Mouse (Mus musculus): ENCODE measurements around the gene Mta2. TPM values are rescaled to one million over a fixed set of nuclear protein-coding genes. Genes with fewer than 3 reads are reported as not detected.
"Not testable (repeated sequence)": the region's sequence is repeated elsewhere in the genome, so short reads cannot be mapped to it uniquely, and the experiment has no call there.

The Mta2 gene
- polyA plus RNA-seq (2015; fragmentation: Nextera tagmentation; extraction: Ambion mirVana) = 179 and 180 TPM in 2 replicates

- Histone ChIP-seq H3K9ac (replicated peaks; ENCODE audit: low read length) (peak within 1 kb of the TSS; percentile 99), H3K4me3 (ENCODE audit: low read length) (peak within 1 kb of the TSS; percentile 98), H3K4me2 (replicated peaks; ENCODE audit: low read depth, low read length) (peak within 1 kb of the TSS; percentile 69), H3K27ac (ENCODE audit: low read length) (peak within 1 kb of the TSS; percentile 100), H3K9me3 (ENCODE audit: low read length) (no peaks in the 10 kb centered on the region), H3K36me3 (ENCODE audit: insufficient read depth, low read length) (peaks cover 39% of the 10 kb centered on the region), H3K27me3 (ENCODE audit: insufficient read depth, low read length) (no peaks in the 10 kb centered on the region), H3K4me1 (ENCODE audit: insufficient read depth, low read length) (peaks cover 34% of the 10 kb centered on the region)
- ATAC-seq (ENCODE audit: low FRiP score, low TSS enrichment) = peak; percentile 97
- WGBS = under 1% methylated on average over 64 of the region's 64 CpGs
Measured at GRCm38 (mm10) chr19:8941515-8942217, at the start of gene Mta2. TSS of gene Mta2 (plus strand) at chr19:8941875.

DNA sequence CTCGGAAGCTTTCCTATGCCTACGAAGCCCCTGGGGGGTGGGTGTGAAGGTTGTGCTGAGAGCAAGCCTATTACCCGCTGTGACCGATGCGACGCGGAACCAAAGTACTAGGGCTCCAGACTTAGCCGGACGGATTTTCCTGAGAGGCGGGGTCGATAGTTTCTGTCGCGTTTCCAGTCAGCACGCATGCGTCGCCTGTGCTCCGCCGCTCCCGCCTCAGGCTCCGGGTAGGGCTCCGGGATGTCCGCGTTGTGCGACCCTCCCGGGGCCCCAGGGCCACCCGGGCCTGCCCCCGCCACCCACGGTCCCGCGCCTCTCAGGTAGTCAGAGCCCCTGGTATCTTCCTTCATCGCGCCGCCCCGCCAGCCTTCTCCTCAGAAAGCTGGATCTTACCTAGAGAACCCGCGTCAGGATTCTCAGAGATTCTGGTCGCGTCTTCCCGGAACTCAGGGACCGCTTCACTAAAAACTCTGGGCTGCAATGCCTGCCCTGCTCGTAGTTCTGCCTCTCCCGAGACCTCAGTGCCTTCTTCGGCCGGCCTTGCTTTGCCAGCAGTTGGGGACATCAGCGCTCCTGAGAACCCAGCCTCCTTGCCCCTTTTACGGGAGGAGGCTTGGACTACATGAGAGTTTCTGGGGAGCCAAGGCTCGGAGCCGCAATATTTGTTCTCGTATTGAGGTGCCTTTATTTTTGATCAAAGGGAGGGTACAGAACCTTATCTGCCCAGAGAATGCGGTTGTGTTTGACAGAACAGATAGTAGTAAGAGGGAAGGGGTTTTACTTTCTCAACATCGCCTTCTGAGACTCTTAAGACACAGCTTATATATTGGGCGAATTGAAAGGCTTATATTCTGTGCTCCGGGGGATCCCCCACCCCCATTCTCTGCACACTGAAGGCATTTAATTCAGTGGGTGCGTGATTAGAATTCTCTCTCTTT lies 48.6 kb upstream of the Mta2 start, which contains the start of gene Ints5:
Ints5 (plus strand) TSS at position 177 of the 938 bp plus-strand sequence.
- H3K36me3 ChIP-seq (ENCODE audit: insufficient read depth, low read length) = peaks cover 25% of the 10 kb centered on the region
- H3K4me1 ChIP-seq (ENCODE audit: insufficient read depth, low read length) = peaks cover 24% of the 10 kb centered on the region
- peak; percentile 42 for ATAC-seq (ENCODE audit: low FRiP score, low TSS enrichment)
- no peaks in the 10 kb centered on the region for H3K9me3 ChIP-seq (ENCODE audit: low read length)
- H3K27ac ChIP-seq (ENCODE audit: low read length) = peak within 1 kb of the TSS; percentile 84
- 2% methylated on average over 54 of the region's 54 CpGs for WGBS
- H3K9ac ChIP-seq (replicated peaks; ENCODE audit: low read length) = peak within 1 kb of the TSS; percentile 96
- peak within 1 kb of the TSS; percentile 85 for H3K4me3 ChIP-seq (ENCODE audit: low read length)
- H3K27me3 ChIP-seq (ENCODE audit: insufficient read depth, low read length) = no peaks in the 10 kb centered on the region
- H3K4me2 ChIP-seq (replicated peaks; ENCODE audit: low read depth, low read length) = peak within 1 kb of the TSS; percentile 81

GRCm38 (mm10) chr19:8895397-8895960 lies 46.2 kb upstream of the Mta2 start:
- Histone ChIP-seq H3K9me3 (ENCODE audit: low read length) (no peaks in the 10 kb centered on the region), H3K27ac (ENCODE audit: low read length) (no peak overlapping the region), H3K27me3 (ENCODE audit: insufficient read depth, low read length) (no peaks in the 10 kb centered on the region), H3K4me2 (replicated peaks; ENCODE audit: low read depth, low read length) (no peak overlapping the region), H3K4me1 (ENCODE audit: insufficient read depth, low read length) (peaks cover 26% of the 10 kb centered on the region), H3K4me3 (ENCODE audit: low read length) (no peak overlapping the region), H3K9ac (replicated peaks; ENCODE audit: low read length) (no peak overlapping the region), H3K36me3 (ENCODE audit: insufficient read depth, low read length) (peaks cover 21% of the 10 kb centered on the region)
- WGBS = 93% methylated on average over 9 of the region's 9 CpGs
- ATAC-seq (ENCODE audit: low FRiP score, low TSS enrichment) = no peak

GRCm38 (mm10) chr19:8896231-8896630 lies 45.4 kb upstream of the Mta2 start:
- ATAC-seq (ENCODE audit: low FRiP score, low TSS enrichment); H3K4me2 ChIP-seq (replicated peaks; ENCODE audit: low read depth, low read length); H3K9ac ChIP-seq (replicated peaks; ENCODE audit: low read length); H3K27ac ChIP-seq (ENCODE audit: low read length); H3K27me3 ChIP-seq (ENCODE audit: insufficient read depth, low read length); H3K4me3 ChIP-seq (ENCODE audit: low read length); H3K9me3 ChIP-seq (ENCODE audit: low read length): not testable (repeated sequence)
- H3K4me1 ChIP-seq (ENCODE audit: insufficient read depth, low read length) = peaks cover 26% of the 10 kb centered on the region
- peaks cover 18% of the 10 kb centered on the region for H3K36me3 ChIP-seq (ENCODE audit: insufficient read depth, low read length)
- 74% methylated on average over 5 of the region's 5 CpGs for WGBS

- WGBS = 19% methylated on average over 21 of the region's 21 CpGs
- not testable (repeated sequence) for H3K27me3 ChIP-seq (ENCODE audit: insufficient read depth, low read length); H3K9me3 ChIP-seq (ENCODE audit: low read length)
- Histone ChIP-seq H3K4me1 (ENCODE audit: insufficient read depth, low read length) (peaks cover 26% of the 10 kb centered on the region), H3K9ac (replicated peaks; ENCODE audit: low read length) (peak overlapping the region; percentile 84), H3K4me2 (replicated peaks; ENCODE audit: low read depth, low read length) (peak overlapping the region; percentile 59), H3K4me3 (ENCODE audit: low read length) (peak overlapping the region; percentile 66), H3K36me3 (ENCODE audit: insufficient read depth, low read length) (peaks cover 14% of the 10 kb centered on the region), H3K27ac (ENCODE audit: low read length) (peak overlapping the region; percentile 85)
- ATAC-seq (ENCODE audit: low FRiP score, low TSS enrichment) = peak; percentile 54
Measured at GRCm38 (mm10) chr19:8897211-8897864, 44.3 kb upstream of the Mta2 start.

GRCm38 (mm10) chr19:8897865-8898495 lies 43.7 kb upstream of the Mta2 start, which contains the start of gene Ganab:
TSS of gene Ganab (plus strand) at chr19:8898071.
- H3K27me3 ChIP-seq (ENCODE audit: insufficient read depth, low read length) = no peaks in the 10 kb centered on the region
- H3K9me3 ChIP-seq (ENCODE audit: low read length) = no peaks in the 10 kb centered on the region
- peak within 1 kb of the TSS; percentile 88 for H3K27ac ChIP-seq (ENCODE audit: low read length)
- peak within 1 kb of the TSS; percentile 84 for H3K9ac ChIP-seq (replicated peaks; ENCODE audit: low read length)
- H3K36me3 ChIP-seq (ENCODE audit: insufficient read depth, low read length) = peaks cover 19% of the 10 kb centered on the region
- under 1% methylated on average over 53 of the region's 53 CpGs for WGBS
- H3K4me3 ChIP-seq (ENCODE audit: low read length) = peak within 1 kb of the TSS; percentile 66
- peak; percentile 98 for ATAC-seq (ENCODE audit: low FRiP score, low TSS enrichment)
- H3K4me1 ChIP-seq (ENCODE audit: insufficient read depth, low read length) = peaks cover 26% of the 10 kb centered on the region
- H3K4me2 ChIP-seq (replicated peaks; ENCODE audit: low read depth, low read length) = peak within 1 kb of the TSS; percentile 59

DNA sequence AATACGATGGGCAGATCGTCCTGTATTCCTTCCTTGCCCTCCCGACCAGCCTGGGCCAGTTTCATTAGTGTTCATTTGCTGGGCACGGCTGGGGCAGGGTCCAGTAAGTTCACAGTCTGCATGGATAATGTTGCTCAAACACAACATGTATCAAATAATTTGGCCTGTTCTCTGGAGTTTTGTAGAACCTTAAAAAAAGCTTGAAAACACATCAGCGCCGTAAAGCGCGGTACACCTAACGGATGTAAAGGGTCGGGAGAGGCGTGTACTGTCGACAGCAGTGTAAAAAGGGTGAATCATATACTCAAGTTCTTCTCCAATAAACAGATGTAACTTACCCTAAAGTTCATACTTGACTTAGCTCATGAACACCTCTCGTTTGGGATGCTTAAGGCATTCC lies 43.1 kb upstream of the Mta2 start:
- ATAC-seq (ENCODE audit: low FRiP score, low TSS enrichment) = no peak; the same call in 1 of the 2 replicates

GRCm38 (mm10) chr19:8899079-8899478 lies 42.6 kb upstream of the Mta2 start:
- Histone ChIP-seq H3K9ac (replicated peaks; ENCODE audit: low read length) (peak overlapping the region; percentile 84), H3K36me3 (ENCODE audit: insufficient read depth, low read length) (peaks cover 26% of the 10 kb centered on the region), H3K4me1 (ENCODE audit: insufficient read depth, low read length) (peaks cover 19% of the 10 kb centered on the region), H3K4me3 (ENCODE audit: low read length) (peak overlapping the region; percentile 66), H3K27me3 (ENCODE audit: insufficient read depth, low read length) (no peaks in the 10 kb centered on the region), H3K4me2 (replicated peaks; ENCODE audit: low read depth, low read length) (peak overlapping the region; percentile 59), H3K27ac (ENCODE audit: low read length) (no peak overlapping the region), H3K9me3 (ENCODE audit: low read length) (no peaks in the 10 kb centered on the region)
- WGBS = 28% methylated on average over 3 of the region's 3 CpGs
- ATAC-seq (ENCODE audit: low FRiP score, low TSS enrichment) = no peak

More for the DNA sequence above, 43.1 kb upstream of the Mta2 start:
- H3K9me3 ChIP-seq (ENCODE audit: low read length) = no peaks in the 10 kb centered on the region
- WGBS = 4% methylated on average over 13 of the region's 13 CpGs
- H3K36me3 ChIP-seq (ENCODE audit: insufficient read depth, low read length) = peaks cover 23% of the 10 kb centered on the region
- peaks cover 24% of the 10 kb centered on the region for H3K4me1 ChIP-seq (ENCODE audit: insufficient read depth, low read length)
- peak overlapping the region; percentile 59 for H3K4me2 ChIP-seq (replicated peaks; ENCODE audit: low read depth, low read length)
- no peaks in the 10 kb centered on the region for H3K27me3 ChIP-seq (ENCODE audit: insufficient read depth, low read length)
- H3K27ac ChIP-seq (ENCODE audit: low read length) = peak overlapping the region; percentile 88
- H3K4me3 ChIP-seq (ENCODE audit: low read length) = peak overlapping the region; percentile 66
- H3K9ac ChIP-seq (replicated peaks; ENCODE audit: low read length) = peak overlapping the region; percentile 84

DNA sequence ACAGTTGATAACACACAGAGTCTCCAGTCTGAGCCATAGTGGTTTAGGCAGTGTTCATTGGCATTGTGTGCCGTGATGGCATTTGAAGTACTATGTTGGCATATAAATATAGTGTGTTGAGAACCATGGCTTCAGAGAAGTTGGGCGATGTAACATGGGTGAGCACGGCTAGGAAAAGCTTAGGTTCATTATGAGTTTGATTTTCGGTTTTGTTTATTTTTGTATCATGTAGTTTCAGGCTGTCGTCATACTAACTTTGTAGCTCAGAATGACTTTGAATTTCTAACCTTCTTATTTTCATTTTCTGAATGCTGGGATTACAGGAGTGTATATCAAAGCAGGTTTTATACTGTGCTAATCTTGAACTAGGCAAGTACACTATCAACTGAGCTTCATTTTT lies 38.3 kb upstream of the Mta2 start:
- H3K36me3 ChIP-seq (ENCODE audit: insufficient read depth, low read length) = peaks cover 52% of the 10 kb centered on the region
- no peak overlapping the region for H3K27ac ChIP-seq (ENCODE audit: low read length)
- H3K4me3 ChIP-seq (ENCODE audit: low read length) = no peak overlapping the region
- H3K27me3 ChIP-seq (ENCODE audit: insufficient read depth, low read length) = no peaks in the 10 kb centered on the region
- no peak for ATAC-seq (ENCODE audit: low FRiP score, low TSS enrichment)
- H3K9me3 ChIP-seq (ENCODE audit: low read length) = no peaks in the 10 kb centered on the region
- 93% methylated on average over 5 of the region's 5 CpGs for WGBS
- H3K9ac ChIP-seq (replicated peaks; ENCODE audit: low read length) = no peak overlapping the region
- no peak overlapping the region for H3K4me2 ChIP-seq (replicated peaks; ENCODE audit: low read depth, low read length)
- peaks cover 9% of the 10 kb centered on the region for H3K4me1 ChIP-seq (ENCODE audit: insufficient read depth, low read length)
